Mouse (Mus musculus): ENCODE measurements around the gene Npm3.
A peak's percentile ranks its signal among the peaks of the same experiment; 100 is the strongest.

Gene Npm3

GRCm38 (mm10) chr19:45753551-45753950, 4.2 kb upstream of the Npm3 start:
- no peak for DNase-seq (ENCODE audit: inconsistent ontology term)

GRCm38 (mm10) chr19:45751881-45752280, 2.5 kb upstream of the Npm3 start:
- no peak for DNase-seq (ENCODE audit: inconsistent ontology term)

- DNase-seq (ENCODE audit: inconsistent ontology term), result peak; percentile 24
Measured at GRCm38 (mm10) chr19:45748691-45749242, 624 bp downstream of the Npm3 start.

- no peak for DNase-seq (ENCODE audit: inconsistent ontology term)
Measured at GRCm38 (mm10) chr19:45748206-45748605, 1.2 kb downstream of the Npm3 start.

- peak; percentile 92 for DNase-seq (ENCODE audit: inconsistent ontology term)
Measured at GRCm38 (mm10) chr19:45747028-45747867, 2.1 kb downstream of the Npm3 start.

- peak; percentile 63 for DNase-seq (ENCODE audit: inconsistent ontology term)
Measured at GRCm38 (mm10) chr19:45746153-45747020, 3.0 kb downstream of the Npm3 start.

- no peak for DNase-seq (ENCODE audit: inconsistent ontology term)
Measured at GRCm38 (mm10) chr19:45745344-45746152, 3.8 kb downstream of the Npm3 start.

GRCm38 (mm10) chr19:45743619-45744018, 5.8 kb downstream of the Npm3 start:
- DNase-seq (ENCODE audit: inconsistent ontology term), result no peak

- no peak for DNase-seq (ENCODE audit: inconsistent ontology term)
Measured at GRCm38 (mm10) chr19:45742984-45743575, 6.3 kb downstream of the Npm3 start.

- peak; percentile 41 for DNase-seq (ENCODE audit: inconsistent ontology term)
Measured at GRCm38 (mm10) chr19:45742218-45742983, 7.0 kb downstream of the Npm3 start, which contains the start of gene Fgf8. Fgf8 (minus strand) TSS chr19:45742915.

GRCm38 (mm10) chr19:45741431-45742217, 7.8 kb downstream of the Npm3 start:
- DNase-seq (ENCODE audit: inconsistent ontology term), result no peak

GRCm38 (mm10) chr19:45740817-45741216, 8.6 kb downstream of the Npm3 start:
- DNase-seq (ENCODE audit: inconsistent ontology term), result no peak

GRCm38 (mm10) chr19:45740233-45740632, 9.2 kb downstream of the Npm3 start:
- no peak for DNase-seq (ENCODE audit: inconsistent ontology term)

- DNase-seq (ENCODE audit: inconsistent ontology term), result no peak
Measured at GRCm38 (mm10) chr19:45738521-45738920, 10.9 kb downstream of the Npm3 start.

- DNase-seq (ENCODE audit: inconsistent ontology term), result no peak
Measured at GRCm38 (mm10) chr19:45737846-45738484, 11.4 kb downstream of the Npm3 start.

- no peak for DNase-seq (ENCODE audit: inconsistent ontology term)
Measured at GRCm38 (mm10) chr19:45737208-45737845, 12.1 kb downstream of the Npm3 start.

GRCm38 (mm10) chr19:45736855-45737207, 12.6 kb downstream of the Npm3 start:
- DNase-seq (ENCODE audit: inconsistent ontology term), result peak; percentile 76

- DNase-seq (ENCODE audit: inconsistent ontology term), result no peak
Measured at GRCm38 (mm10) chr19:45736241-45736640, 13.2 kb downstream of the Npm3 start.
